Mouse (Mus musculus) ES-CJ7 (cell line): ENCODE data around the gene Pde4b.
"Not testable (repeated sequence)": the region's sequence is repeated elsewhere in the genome, so short reads cannot be mapped to it uniquely, and the experiment has no call there.

Experiments
- DNase-seq: peaks from one replicate; pipeline ENCODE4 v3.0.0; 2011; ENCODE audit warnings: low read depth, low spot score

Pde4b gene

GRCm38 (mm10) chr4:102478860-102479259 is 391.5 kb downstream of the Pde4b start:
- no peak for DNase-seq

GRCm38 (mm10) chr4:102480830-102481484 is 393.6 kb downstream of the Pde4b start:
- DNase-seq: no peak

GRCm38 (mm10) chr4:102483354-102484018 is 396.1 kb downstream of the Pde4b start:
- DNase-seq: no peak

GRCm38 (mm10) chr4:102484738-102485137 is 397.4 kb downstream of the Pde4b start:
- no peak for DNase-seq

- peak; percentile 27 for DNase-seq
Measured at GRCm38 (mm10) chr4:102486134-102486920, 399.0 kb downstream of the Pde4b start.

- DNase-seq: no peak
Measured at GRCm38 (mm10) chr4:102486921-102487240, 399.5 kb downstream of the Pde4b start.

GRCm38 (mm10) chr4:102488000-102488399 is 400.7 kb downstream of the Pde4b start:
- no peak for DNase-seq

- DNase-seq: no peak
Measured at GRCm38 (mm10) chr4:102491468-102492123, 404.3 kb downstream of the Pde4b start.

GRCm38 (mm10) chr4:102492911-102493310 is 405.6 kb downstream of the Pde4b start:
- DNase-seq: no peak

GRCm38 (mm10) chr4:102493342-102494128 is 406.2 kb downstream of the Pde4b start:
- peak; percentile 53 for DNase-seq

- not testable (repeated sequence) for DNase-seq
Measured at GRCm38 (mm10) chr4:102494203-102494602, 406.9 kb downstream of the Pde4b start.

- no peak for DNase-seq
Measured at GRCm38 (mm10) chr4:102495001-102495400, 407.7 kb downstream of the Pde4b start.

- DNase-seq: no peak
Measured at GRCm38 (mm10) chr4:102495474-102495873, 408.1 kb downstream of the Pde4b start.

- no peak for DNase-seq
Measured at GRCm38 (mm10) chr4:102496269-102497177, 409.2 kb downstream of the Pde4b start.

- DNase-seq: no peak
Measured at GRCm38 (mm10) chr4:102497221-102497620, 409.9 kb downstream of the Pde4b start.

GRCm38 (mm10) chr4:102498169-102498919 is 411.0 kb downstream of the Pde4b start:
- no peak for DNase-seq

- DNase-seq: no peak
Measured at GRCm38 (mm10) chr4:102498920-102499316, 411.6 kb downstream of the Pde4b start.

- no peak for DNase-seq
Measured at GRCm38 (mm10) chr4:102505714-102506113, 418.4 kb downstream of the Pde4b start.
